Mouse (Mus musculus): Measurements from ENCODE around the gene Zkscan1.
"Not testable (repeated sequence)": the region's sequence is repeated elsewhere in the genome, so short reads cannot be mapped to it uniquely, and the experiment has no call there.

Zkscan1 gene

DNA sequence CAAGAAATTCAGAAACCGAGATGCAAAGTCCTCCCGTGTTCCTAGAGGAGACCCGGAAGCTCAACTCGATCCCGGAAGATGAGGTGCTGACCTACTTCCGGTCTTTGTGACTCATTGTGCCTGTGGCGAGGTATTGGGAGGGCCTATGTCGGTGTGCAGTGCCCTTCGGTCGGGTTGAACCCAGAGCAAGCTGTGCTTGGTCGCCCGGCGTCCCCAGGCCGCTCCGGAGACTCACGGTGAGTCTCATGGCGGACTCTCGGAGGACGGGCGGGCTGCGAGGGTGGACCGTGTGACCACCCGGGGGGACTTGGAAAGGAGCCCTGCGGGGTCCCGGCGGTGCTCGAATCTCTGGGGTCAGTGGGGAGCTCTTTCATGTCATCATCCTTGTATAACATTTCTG is at the start of gene Zkscan1:
Zkscan1 (plus strand) TSS at position 89 of the 400 bp plus-strand sequence.
- DNase-seq (ENCODE audit: low spot score), result peak; percentile 50

DNA sequence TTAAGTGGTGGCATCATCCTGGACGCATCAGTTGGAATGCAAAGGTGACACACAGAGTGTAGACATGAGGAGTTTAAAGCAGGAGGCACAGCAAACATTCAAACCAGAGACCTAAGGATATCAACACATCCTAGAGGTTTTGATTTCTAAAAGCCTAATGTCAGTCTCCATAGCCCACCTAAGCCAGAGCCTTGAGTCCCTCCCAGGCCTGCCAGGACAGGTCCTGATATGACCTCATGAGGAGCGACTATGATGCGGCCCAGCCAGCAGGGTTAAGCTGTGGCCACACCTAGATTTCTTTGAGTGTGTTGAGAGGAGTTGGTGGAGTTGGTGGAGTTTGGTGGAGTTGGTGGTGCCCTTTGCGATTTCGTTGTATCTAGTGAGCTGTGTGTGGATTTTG is 32.0 kb upstream of the Zkscan1 start, which contains the start of gene Smok3c:
Smok3c (plus strand) TSS at position 301 of the 400 bp plus-strand sequence.
- DNase-seq (ENCODE audit: low spot score), result not testable (repeated sequence)

DNA sequence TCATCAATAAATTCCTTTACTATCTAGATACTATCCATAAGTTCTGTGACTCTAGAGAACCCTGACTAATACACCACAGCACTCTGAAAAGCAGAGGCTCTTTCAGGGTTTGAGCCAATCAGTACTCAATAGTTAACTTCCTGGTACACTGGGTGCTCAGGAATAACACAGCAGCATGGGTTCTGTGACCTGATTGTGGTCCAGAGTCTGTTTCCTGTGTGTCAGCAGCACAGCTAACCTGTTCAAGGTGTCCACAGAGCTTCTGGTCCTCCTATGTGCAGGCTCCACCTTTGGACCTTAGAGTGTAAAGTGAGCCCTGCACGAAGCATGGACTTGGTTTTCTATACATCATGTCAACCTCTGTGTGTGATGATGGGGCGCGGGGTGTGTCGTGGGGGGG is 11.1 kb upstream of the Zkscan1 start:
- DNase-seq (ENCODE audit: low spot score), result no peak

GRCm38 (mm10) chr5:138075684-138076083 is 9.2 kb upstream of the Zkscan1 start:
- DNase-seq (ENCODE audit: low spot score), result no peak

DNA sequence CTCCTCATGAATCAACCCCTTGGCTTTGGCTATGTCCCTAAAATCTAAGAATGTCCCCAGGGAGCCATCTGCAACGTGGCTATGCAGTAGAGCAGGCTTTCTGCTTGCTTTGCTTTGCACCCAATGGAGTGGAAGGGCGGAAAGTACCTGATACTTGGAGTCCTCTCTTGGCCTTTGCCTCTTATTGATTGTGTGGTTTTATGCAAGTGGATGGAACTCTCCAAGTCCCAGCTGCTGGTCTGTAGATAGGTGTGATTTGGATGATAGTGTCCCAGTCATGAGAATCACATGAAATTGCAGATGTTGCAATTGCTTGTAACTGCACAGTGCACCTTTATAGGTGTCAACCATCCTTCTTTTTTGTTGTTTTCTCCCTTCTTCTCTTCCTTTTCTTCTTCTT is 8.7 kb upstream of the Zkscan1 start:
- no peak for DNase-seq (ENCODE audit: low spot score)

- no peak for DNase-seq (ENCODE audit: low spot score)
Observed at GRCm38 (mm10) chr5:138080456-138080855, 4.4 kb upstream of the Zkscan1 start.

DNA sequence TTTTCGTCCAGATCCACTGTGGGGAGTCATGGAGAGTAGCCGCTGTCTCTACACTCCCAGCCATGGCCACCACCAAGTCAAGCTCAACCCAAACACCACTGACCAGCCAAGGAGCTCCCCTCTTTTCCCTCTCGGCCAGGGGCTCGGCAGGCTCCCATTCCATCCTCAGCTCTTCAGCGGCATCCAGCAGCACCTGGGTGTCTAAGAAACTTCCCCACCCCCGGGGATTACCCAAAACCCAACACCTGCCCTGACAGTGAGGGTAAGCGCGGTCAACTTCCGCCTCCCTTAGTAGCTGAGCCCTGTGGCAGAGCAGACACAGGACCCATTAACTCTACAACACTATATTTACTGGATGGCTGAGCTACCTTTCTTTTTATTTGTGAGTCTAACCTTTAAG is 3.4 kb upstream of the Zkscan1 start:
- DNase-seq (ENCODE audit: low spot score), result no peak

GRCm38 (mm10) chr5:138083318-138083900 is 1.5 kb upstream of the Zkscan1 start:
- no peak for DNase-seq (ENCODE audit: low spot score)

DNA sequence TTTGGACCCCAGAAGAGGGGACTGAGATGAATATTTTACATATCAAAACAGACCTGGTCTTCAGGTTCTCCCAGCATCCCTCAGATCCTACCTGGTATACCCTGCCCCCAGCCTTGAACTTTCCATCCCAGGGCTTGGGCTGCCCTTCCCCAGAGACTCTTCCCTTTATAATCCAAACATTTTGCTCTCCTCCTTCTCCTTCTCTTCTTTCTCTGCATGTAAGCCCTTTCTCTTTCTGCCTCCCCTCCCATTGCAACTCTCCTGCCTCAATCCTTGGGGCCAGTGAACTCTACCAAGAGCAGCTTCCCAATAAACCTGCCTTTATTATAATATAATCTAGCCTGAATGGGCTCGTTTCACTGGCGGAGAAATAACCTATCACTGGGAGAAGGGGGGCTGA is 948 bp upstream of the Zkscan1 start:
- DNase-seq (ENCODE audit: low spot score), result no peak

DNA sequence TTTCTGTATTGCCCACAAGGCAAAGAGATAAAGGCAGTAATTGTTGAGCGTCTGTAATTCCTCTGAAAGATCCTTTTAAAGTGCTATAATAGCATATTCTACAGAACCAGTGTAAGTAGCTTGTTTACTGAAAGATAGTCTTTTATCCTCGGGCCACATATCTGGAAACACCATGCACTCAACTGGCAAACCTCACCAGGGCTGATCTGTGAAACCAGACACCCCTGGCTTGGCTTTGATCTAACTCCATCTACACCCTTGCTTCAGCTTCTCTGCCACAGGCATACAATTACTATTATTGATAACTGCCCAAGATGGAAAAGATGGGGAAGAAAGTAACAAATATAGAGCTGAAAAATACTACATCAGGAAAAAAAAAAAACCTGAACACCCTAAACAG is 377 bp upstream of the Zkscan1 start:
- DNase-seq (ENCODE audit: low spot score), result no peak

- DNase-seq (ENCODE audit: low spot score), result no peak
Observed at GRCm38 (mm10) chr5:138085421-138085911, 582 bp downstream of the Zkscan1 start.

GRCm38 (mm10) chr5:138086842-138087241 is 2.0 kb downstream of the Zkscan1 start:
- no peak for DNase-seq (ENCODE audit: low spot score)

GRCm38 (mm10) chr5:138088366-138088765 is 3.5 kb downstream of the Zkscan1 start:
- DNase-seq (ENCODE audit: low spot score), result no peak

GRCm38 (mm10) chr5:138089108-138089551 is 4.2 kb downstream of the Zkscan1 start:
- no peak for DNase-seq (ENCODE audit: low spot score)

GRCm38 (mm10) chr5:138090271-138090670 is 5.4 kb downstream of the Zkscan1 start:
- DNase-seq (ENCODE audit: low spot score), result no peak

- DNase-seq (ENCODE audit: low spot score), result no peak
Observed at GRCm38 (mm10) chr5:138090737-138091136, 5.9 kb downstream of the Zkscan1 start.

GRCm38 (mm10) chr5:138092771-138093170 is 7.9 kb downstream of the Zkscan1 start:
- no peak for DNase-seq (ENCODE audit: low spot score)

DNA sequence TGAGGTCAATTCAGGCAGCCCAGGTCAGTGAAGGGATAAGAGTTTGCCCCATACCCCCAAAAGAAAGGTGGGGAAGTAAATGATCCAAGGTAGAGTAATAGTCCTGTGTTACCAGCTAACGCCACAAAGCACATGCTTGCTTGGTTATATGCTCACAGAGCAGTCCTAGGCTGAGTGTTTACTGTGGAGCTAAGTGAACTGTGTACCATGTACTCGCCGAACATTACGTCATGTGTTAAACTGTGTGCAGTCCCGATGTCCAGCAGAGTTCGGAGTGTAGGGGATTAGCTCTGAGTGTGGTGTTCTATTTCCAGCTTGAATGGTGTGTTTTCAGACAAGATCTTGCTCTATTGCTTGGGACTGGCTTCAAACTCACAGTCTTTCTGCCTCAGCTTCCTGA is 9.6 kb downstream of the Zkscan1 start:
- no peak for DNase-seq (ENCODE audit: low spot score)

DNA sequence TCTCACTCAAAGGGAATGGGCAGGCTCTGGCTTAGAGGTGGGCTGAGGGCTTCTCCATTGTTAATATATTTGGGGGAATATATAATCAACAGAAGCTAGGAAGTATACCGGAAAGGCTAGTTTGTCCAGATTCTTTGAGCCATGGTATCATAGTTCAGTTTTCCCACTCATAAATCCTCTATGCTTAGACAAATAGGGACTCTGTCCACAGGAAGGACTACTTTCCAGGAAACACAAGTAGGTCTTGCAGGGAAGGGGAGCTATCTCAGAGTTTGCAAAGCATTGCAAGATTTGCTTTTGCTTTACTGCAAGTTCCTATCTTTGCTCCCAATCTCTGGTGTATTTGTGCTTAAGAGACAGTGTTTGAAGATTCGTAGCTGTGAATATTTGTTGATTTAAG is 20.1 kb downstream of the Zkscan1 start:
- no peak for DNase-seq (ENCODE audit: low spot score)

GRCm38 (mm10) chr5:138107130-138107529 is 22.2 kb downstream of the Zkscan1 start:
- DNase-seq (ENCODE audit: low spot score), result no peak

DNA sequence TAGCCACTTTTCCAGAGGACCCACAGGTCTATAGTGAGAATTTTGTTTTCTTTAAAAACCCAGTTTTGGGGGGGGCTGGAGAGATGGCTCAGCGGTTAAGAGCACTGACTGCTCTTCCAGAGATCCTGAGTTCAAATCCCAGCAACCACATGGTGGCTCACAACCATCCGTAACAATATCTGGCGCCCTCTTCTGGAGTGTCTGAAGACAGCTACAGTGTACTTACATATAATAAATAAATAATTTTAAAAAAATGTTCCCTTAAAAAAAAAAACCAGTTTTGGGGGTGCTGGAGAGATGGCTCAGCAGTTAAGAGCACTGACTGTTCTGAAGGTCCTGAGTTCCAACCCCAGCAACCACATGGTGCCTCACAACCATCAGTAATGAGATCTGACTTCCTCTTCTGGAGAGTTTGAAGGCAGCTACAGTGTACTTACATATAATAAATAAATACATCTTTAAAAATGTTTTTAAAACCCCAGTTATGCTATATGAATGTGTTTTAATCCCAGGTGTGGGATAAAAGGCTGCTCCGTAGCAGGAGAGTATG is 25.0 kb downstream of the Zkscan1 start:
- DNase-seq (ENCODE audit: low spot score), result not testable (repeated sequence)

DNA sequence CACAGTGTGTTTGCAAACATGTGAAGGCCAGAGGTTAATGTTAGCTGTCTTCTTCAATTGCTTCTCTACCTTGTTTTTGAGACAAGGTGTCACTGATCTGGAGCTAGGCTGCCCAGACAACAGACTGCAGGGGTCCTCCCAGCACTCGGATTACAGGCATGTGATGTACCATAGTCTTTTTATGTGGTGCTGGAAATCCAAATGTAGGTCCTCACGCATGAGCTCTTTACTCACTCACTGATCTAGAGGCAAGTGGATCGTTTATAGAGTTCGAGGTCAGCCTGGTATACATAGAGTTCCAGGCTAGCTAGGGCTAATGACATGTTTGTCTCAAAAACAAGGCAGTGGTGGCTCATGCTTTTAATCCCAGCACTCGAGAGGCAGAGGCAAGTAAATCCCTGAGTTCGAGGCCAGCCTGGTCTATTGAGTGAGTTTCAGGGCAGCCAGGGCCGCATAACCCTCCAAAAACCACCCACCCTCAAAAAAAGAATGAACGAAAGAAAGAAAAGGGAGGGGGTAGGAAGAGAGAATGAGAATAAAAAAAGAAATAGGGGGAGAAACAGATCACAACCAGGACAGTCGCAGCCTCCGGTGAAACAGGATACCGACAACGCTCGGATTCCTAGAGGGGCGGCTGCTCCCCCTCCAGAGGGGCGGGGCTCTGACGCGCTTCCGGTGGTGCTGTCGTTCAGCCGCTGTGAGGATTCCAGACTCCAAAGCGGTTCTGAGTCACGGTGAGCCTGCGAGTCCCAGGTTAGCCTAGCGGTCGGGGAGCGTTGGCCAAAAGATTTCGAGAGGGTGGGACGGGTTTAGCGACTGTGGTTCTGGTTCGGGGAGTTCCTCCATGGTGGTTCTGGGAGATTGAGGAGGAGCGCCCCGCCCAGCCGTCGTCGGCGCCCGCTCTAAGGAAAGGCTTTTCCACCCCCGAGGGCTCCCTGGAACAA is 31.6 kb downstream of the Zkscan1 start, which contains the start of gene Zscan21:
Zscan21 (plus strand) TSS at position 649 of the 944 bp plus-strand sequence.
- peak; percentile 50 for DNase-seq (ENCODE audit: low spot score)
